Mouse (Mus musculus) megakaryocyte, embryonic 14.5 days (primary cell): ENCODE measurements at regions not wholly inside any gene's neighbourhood (a gene's known extent, or its start where the extent isn't known, plus 50 kb on each side); places are given as distances from the start of the nearest gene placed in this dataset.
A peak's percentile ranks its signal among the peaks of the same experiment; 100 is the strongest.

Experiments
- H3K27me3 ChIP-seq: replicated peaks from 2 replicates; pipeline ENCODE3; 2012; ENCODE audit warnings: inconsistent platforms
- H3K36me3 ChIP-seq: replicated peaks from 2 replicates; pipeline ENCODE3; 2012; ENCODE audit warnings: low read length, inconsistent platforms, mixed read lengths
- H3K4me1 ChIP-seq: 2 replicates; pipeline ENCODE4 v1.6.1; 2012; ENCODE audit warnings: inconsistent platforms
- H3K4me3 ChIP-seq: replicated peaks from 2 replicates; pipeline ENCODE3; 2012; ENCODE audit warnings: moderate library complexity, mild to moderate bottlenecking, inconsistent platforms
- H3K9me3 ChIP-seq: 2 replicates; pipeline ENCODE4 v1.6.1; 2012; ENCODE audit warnings: inconsistent platforms
- FLI1 ChIP-seq: IDR thresholded peaks from 2 replicates; pipeline ENCODE4 v1.6.1; 2012; ENCODE audit warnings: low read length, inconsistent platforms, mixed read lengths
- GATA1 ChIP-seq: IDR thresholded peaks from 3 replicates; pipeline ENCODE4 v1.6.1; 2012; ENCODE audit warnings: mixed read lengths, low read length, inconsistent platforms, borderline replicate concordance

- no peak for TF ChIP-seq FLI1
- no peak for TF ChIP-seq GATA1
- H3K36me3 ChIP-seq = no peaks in the 10 kb centered on the region
- peaks cover 4% of the 10 kb centered on the region for H3K4me1 ChIP-seq
- H3K9me3 ChIP-seq = peaks cover 23% of the 10 kb centered on the region
- H3K27me3 ChIP-seq = peaks cover 30% of the 10 kb centered on the region
- H3K4me3 ChIP-seq = no peak overlapping the region
These were observed 83.3 kb upstream of the Spdye4c start for GRCm38 (mm10) chr2:128507591-128508243.

- H3K36me3 ChIP-seq = no peaks in the 10 kb centered on the region
- peaks cover 23% of the 10 kb centered on the region for H3K9me3 ChIP-seq
- peaks cover 8% of the 10 kb centered on the region for H3K4me1 ChIP-seq
- TF ChIP-seq FLI1 (no peak), GATA1 (no peak)
- H3K27me3 ChIP-seq = peaks cover 34% of the 10 kb centered on the region
- H3K4me3 ChIP-seq = no peak overlapping the region
These were observed 82.8 kb upstream of the Spdye4c start for GRCm38 (mm10) chr2:128508244-128508605.

- no peaks in the 10 kb centered on the region for H3K36me3 ChIP-seq
- TF ChIP-seq GATA1 (no peak), FLI1 (no peak)
- peaks cover 40% of the 10 kb centered on the region for H3K27me3 ChIP-seq
- H3K4me3 ChIP-seq = no peak overlapping the region
- peaks cover 5% of the 10 kb centered on the region for H3K9me3 ChIP-seq
- peaks cover 8% of the 10 kb centered on the region for H3K4me1 ChIP-seq
These were observed 79.7 kb upstream of the Spdye4c start for GRCm38 (mm10) chr2:128511291-128511690.

GRCm38 (mm10) chr2:128512852-128513251, 78.2 kb upstream of the Spdye4c start:
- no peak for TF ChIP-seq FLI1
- no peak for TF ChIP-seq GATA1
- H3K27me3 ChIP-seq = peaks cover 46% of the 10 kb centered on the region
- peaks cover 8% of the 10 kb centered on the region for H3K4me1 ChIP-seq

GRCm38 (mm10) chr2:128514463-128515290, 76.3 kb upstream of the Spdye4c start:
- Histone ChIP-seq H3K4me3 (no peak overlapping the region), H3K36me3 (no peaks in the 10 kb centered on the region), H3K9me3 (peaks cover 20% of the 10 kb centered on the region), H3K27me3 (peaks cover 53% of the 10 kb centered on the region), H3K4me1 (peaks cover 8% of the 10 kb centered on the region)
- TF ChIP-seq GATA1 = no peak
- no peak for TF ChIP-seq FLI1

More at GRCm38 (mm10) chr2:128512852-128513251, 78.2 kb upstream of the Spdye4c start:
- H3K9me3 ChIP-seq = 0 out of 2 replicates have a peak, but pooled peaks cover 4% of the 10 kb centered on the region
- no peaks in the 10 kb centered on the region for H3K36me3 ChIP-seq
- peak overlapping the region; percentile 26 for H3K4me3 ChIP-seq

- Histone ChIP-seq H3K27me3 (peaks cover 55% of the 10 kb centered on the region), H3K36me3 (no peaks in the 10 kb centered on the region), H3K4me3 (no peak overlapping the region), H3K9me3 (peaks cover 21% of the 10 kb centered on the region), H3K4me1 (peaks cover 8% of the 10 kb centered on the region)
- TF ChIP-seq GATA1 (no peak), FLI1 (no peak)
These were observed 75.3 kb upstream of the Spdye4c start for GRCm38 (mm10) chr2:128515701-128516100.

- H3K4me3 ChIP-seq = no peak overlapping the region
- H3K9me3 ChIP-seq = peaks cover 21% of the 10 kb centered on the region
- TF ChIP-seq FLI1 (no peak), GATA1 (no peak)
- H3K27me3 ChIP-seq = peaks cover 50% of the 10 kb centered on the region
- H3K36me3 ChIP-seq = no peaks in the 10 kb centered on the region
- H3K4me1 ChIP-seq = peaks cover 8% of the 10 kb centered on the region
These were observed 74.3 kb upstream of the Spdye4c start for GRCm38 (mm10) chr2:128516694-128517093.

- H3K4me1 ChIP-seq = peaks cover under 1% of the 10 kb centered on the region; the same call in 1 of the 2 replicates
- no peaks in the 10 kb centered on the region for H3K36me3 ChIP-seq
- TF ChIP-seq FLI1 (no peak), GATA1 (no peak)
- peaks cover 47% of the 10 kb centered on the region for H3K27me3 ChIP-seq
- H3K4me3 ChIP-seq = no peak overlapping the region
- peaks cover 21% of the 10 kb centered on the region for H3K9me3 ChIP-seq
These were observed 72.9 kb upstream of the Spdye4c start for GRCm38 (mm10) chr2:128518142-128518541.

GRCm38 (mm10) chr2:128521701-128522443, 69.1 kb upstream of the Spdye4c start:
- peaks cover 21% of the 10 kb centered on the region for H3K9me3 ChIP-seq
- H3K36me3 ChIP-seq = no peaks in the 10 kb centered on the region
- H3K4me3 ChIP-seq = no peak overlapping the region
- H3K4me1 ChIP-seq = no peaks in the 10 kb centered on the region
- H3K27me3 ChIP-seq = peaks cover 44% of the 10 kb centered on the region
- TF ChIP-seq FLI1 = no peak
- TF ChIP-seq GATA1 = no peak
